Mouse (Mus musculus) limb, embryonic 14.5 days (tissue): ENCODE measurements around the gene Msrb2. TPM values are rescaled to one million over a fixed set of nuclear protein-coding genes. Genes with fewer than 3 reads are reported as not detected.

Experiments used
- ATAC-seq: fragments of 200-750 bp; cut with Nextera tagmentation; 2 replicates; pipeline ENCODE4 v1.8.0; 2017; ENCODE audit warnings: low read depth, moderate number of reproducible peaks, moderate TSS enrichment; ENCODE audit not compliant: low FRiP score
- DNase-seq: peaks from one replicate; pipeline ENCODE4 v3.0.0-alpha.2; 2015; ENCODE audit warnings: low spot score
- H3K27ac ChIP-seq: fragments of 300-500 bp; sonication (generic); replicated peaks from 2 replicates; pipeline ENCODE4 v1.5.1; 2014; ENCODE audit warnings: low read depth, mild to moderate bottlenecking, low read length, moderate library complexity, mixed read lengths
- H3K27me3 ChIP-seq: fragments of 300-500 bp; sonication (generic); 2 replicates; pipeline ENCODE4 v1.6.1; 2014; ENCODE audit warnings: low read length, mixed read lengths; ENCODE audit not compliant: control insufficient read depth, insufficient read depth
- H3K36me3 ChIP-seq: fragments of 300-500 bp; sonication (generic); 2 replicates; pipeline ENCODE4 v1.6.1; 2014; ENCODE audit warnings: mild to moderate bottlenecking, low read length, moderate library complexity, mixed read lengths; ENCODE audit not compliant: control insufficient read depth, insufficient read depth
- H3K4me1 ChIP-seq: fragments of 300-500 bp; sonication (generic); 2 replicates; pipeline ENCODE4 v1.6.1; 2014; ENCODE audit warnings: antibody characterized with exemption, low read length, mixed read lengths; ENCODE audit not compliant: control insufficient read depth, insufficient read depth
- H3K4me2 ChIP-seq: fragments of 300-500 bp; sonication (generic); replicated peaks from 2 replicates; pipeline ENCODE4 v1.6.1; 2014; ENCODE audit warnings: low read depth, mild to moderate bottlenecking, low read length, moderate library complexity; ENCODE audit not compliant: severe bottlenecking
- H3K4me3 ChIP-seq: fragments of 300-500 bp; sonication (generic); replicated peaks from 2 replicates; pipeline ENCODE4 v1.5.1; 2014; ENCODE audit warnings: low read length
- H3K9ac ChIP-seq: fragments of 300-500 bp; sonication (generic); 2 replicates; pipeline ENCODE4 v1.6.1; 2014; ENCODE audit warnings: mild to moderate bottlenecking, low read depth, low read length, moderate library complexity; ENCODE audit not compliant: severe bottlenecking
- H3K9me3 ChIP-seq: fragments of 300-500 bp; sonication (generic); 2 replicates; pipeline ENCODE4 v1.6.1; 2016; ENCODE audit warnings: low read length; ENCODE audit not compliant: control insufficient read depth
- POLR2A ChIP-seq: fragments of 200-500 bp; IDR thresholded peaks from 2 replicates; pipeline ENCODE4 v1.8.0; 2012; ENCODE audit warnings: inconsistent platforms, mild to moderate bottlenecking, moderate library complexity, borderline replicate concordance; ENCODE audit not compliant: insufficient read depth, insufficient read length; ENCODE audit errors: extremely low read depth
- WGBS: fragments of 180-500 bp; shearing (Covaris S2); extraction: QIAGEN DNeasy Blood & Tissue Kit; methylation state at CpG from one replicate; pipeline ENCODE4 v1.1.7; 2014; 5-methylcytosine and 5-hydroxymethylcytosine counted together
- polyA plus RNA-seq, 2 experiments: library from polyadenylated mRNA; depleted of rRNA in 1 of 2; stranded (reverse) in 1 of 2; unstranded in 1 of 2; fragments of >200 nt; fragmentation: Nextera tagmentation in 1 of 2; extraction: Ambion mirVana in 1 of 2; gene quantifications; 2 replicates each; pipeline versions ENCODE4 v1.2.1 to v1.2.3; 2012 to 2014

Gene Msrb2
- polyA plus RNA-seq, 2 experiments = 23.7 to 25.1 TPM

GRCm38 (mm10) chr2:19431614-19432323 is 60.5 kb downstream of the Msrb2 start:
- no peak overlapping the region for H3K27ac ChIP-seq
- no peaks in the 10 kb centered on the region for H3K4me1 ChIP-seq
- no peak for ATAC-seq
- 2% methylated on average over 41 of the region's 41 CpGs for WGBS
- H3K27me3 ChIP-seq = peaks cover 76% of the 10 kb centered on the region
- TF ChIP-seq POLR2A = no peak
- no peak overlapping the region for H3K4me2 ChIP-seq
- H3K9me3 ChIP-seq = no peaks in the 10 kb centered on the region
- H3K9ac ChIP-seq = no peak overlapping the region
- no peak overlapping the region for H3K4me3 ChIP-seq
- no peaks in the 10 kb centered on the region for H3K36me3 ChIP-seq
- no peak for DNase-seq

GRCm38 (mm10) chr2:19444346-19444745 is 73.1 kb downstream of the Msrb2 start:
- no peak for TF ChIP-seq POLR2A
- Histone ChIP-seq H3K27ac (no peak overlapping the region), H3K4me1 (0 out of 2 replicates have a peak, but pooled peaks cover 3% of the 10 kb centered on the region), H3K4me3 (no peak overlapping the region), H3K9ac (no peak overlapping the region), H3K4me2 (no peak overlapping the region), H3K9me3 (no peaks in the 10 kb centered on the region), H3K27me3 (peaks cover 81% of the 10 kb centered on the region), H3K36me3 (no peaks in the 10 kb centered on the region)
- 6% methylated on average over 9 of the region's 9 CpGs for WGBS
- DNase-seq = no peak
- no peak for ATAC-seq

Other genes starting within 250 kb of the Msrb2 start
- 0.04 and 0.08 TPM in 2 replicates for gene Armc3, start 172.1 kb upstream of the Msrb2 start, polyA plus RNA-seq (2012; rRNA removed)
- gene Armc3, start 172.1 kb upstream of the Msrb2 start, polyA plus RNA-seq (2014; fragmentation: Nextera tagmentation; extraction: Ambion mirVana) = not detected in 2 replicates
- 0.04 TPM in 1 of 2 replicates, not detected in the other for gene Ptf1a, start 74.2 kb downstream of the Msrb2 start, polyA plus RNA-seq (2012; rRNA removed)
- not detected in 2 replicates for gene Ptf1a, start 74.2 kb downstream of the Msrb2 start, polyA plus RNA-seq (2014; fragmentation: Nextera tagmentation; extraction: Ambion mirVana)
- gene 4921504E06Rik, start 182.5 kb downstream of the Msrb2 start, polyA plus RNA-seq (2012; rRNA removed) = not detected in 2 replicates
- gene 4921504E06Rik, start 182.5 kb downstream of the Msrb2 start, polyA plus RNA-seq (2014; fragmentation: Nextera tagmentation; extraction: Ambion mirVana) = not detected in 2 replicates